Mouse (Mus musculus) macrophage (primary cell): ENCODE measurements around the gene Fbxl8. TPM values are rescaled to one million over a fixed set of nuclear protein-coding genes. Genes with fewer than 3 reads are reported as not detected.

Source experiments
- H3K27ac ChIP-seq: fragments of 350-480 bp; formaldehyde crosslinking; 2 replicates; pipeline ENCODE4 v1.9.0; 2021
- H3K36me3 ChIP-seq: fragments of 350-480 bp; formaldehyde crosslinking; 2 replicates; pipeline ENCODE4 v1.9.0; 2021; ENCODE audit errors: inconsistent target
- H3K4me3 ChIP-seq: fragments of 350-480 bp; formaldehyde crosslinking; 2 replicates; pipeline ENCODE4 v1.9.0; 2021; ENCODE audit errors: inconsistent target
- H3K79me2 ChIP-seq: fragments of 350-480 bp; formaldehyde crosslinking; 2 replicates; pipeline ENCODE4 v1.9.0; 2021; ENCODE audit errors: inconsistent target
- WGBS: methylation state at CpG from one replicate; pipeline ENCODE4 v1.1.7; 2026; ENCODE audit warnings: inconsistent platforms; ENCODE audit not compliant: missing documents; 5-methylcytosine and 5-hydroxymethylcytosine counted together
- polyA plus RNA-seq: library from polyadenylated mRNA; stranded (reverse); fragments of 250-400 nt; gene quantifications from 3 replicates; pipeline ENCODE4 v1.2.4, GENCODE M21; 2018; ENCODE audit warnings: inconsistent platforms

Gene Fbxl8
- polyA plus RNA-seq, 1 experiment from 2014 or later, result 2.1 TPM

DNA sequence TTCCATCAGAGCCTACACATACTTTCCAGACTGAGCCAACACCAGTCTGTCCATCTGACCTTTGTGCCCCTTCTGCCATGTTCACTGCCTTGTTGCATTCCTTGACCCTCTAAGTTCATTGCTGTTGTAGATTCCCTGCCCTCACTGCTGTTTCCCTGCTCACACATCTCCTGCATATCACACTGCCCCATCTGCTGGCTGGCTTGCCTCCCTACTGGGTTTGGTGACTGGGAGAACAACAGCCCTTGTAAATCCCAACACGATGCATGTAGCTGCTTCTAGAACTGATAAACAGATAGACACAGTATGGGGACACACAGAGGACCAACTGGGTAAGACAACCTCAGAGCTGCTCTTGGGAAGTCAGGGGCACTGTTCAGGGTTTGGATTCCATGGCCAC lies 47.3 kb downstream of the Fbxl8 start:
- WGBS, result 90% methylated on average over 1 of the region's 1 CpGs
- no peak overlapping the region for H3K4me3 ChIP-seq
- no peak overlapping the region for H3K27ac ChIP-seq
- H3K79me2 ChIP-seq, result no peaks in the 10 kb centered on the region
- peaks cover 64% of the 10 kb centered on the region for H3K36me3 ChIP-seq

DNA sequence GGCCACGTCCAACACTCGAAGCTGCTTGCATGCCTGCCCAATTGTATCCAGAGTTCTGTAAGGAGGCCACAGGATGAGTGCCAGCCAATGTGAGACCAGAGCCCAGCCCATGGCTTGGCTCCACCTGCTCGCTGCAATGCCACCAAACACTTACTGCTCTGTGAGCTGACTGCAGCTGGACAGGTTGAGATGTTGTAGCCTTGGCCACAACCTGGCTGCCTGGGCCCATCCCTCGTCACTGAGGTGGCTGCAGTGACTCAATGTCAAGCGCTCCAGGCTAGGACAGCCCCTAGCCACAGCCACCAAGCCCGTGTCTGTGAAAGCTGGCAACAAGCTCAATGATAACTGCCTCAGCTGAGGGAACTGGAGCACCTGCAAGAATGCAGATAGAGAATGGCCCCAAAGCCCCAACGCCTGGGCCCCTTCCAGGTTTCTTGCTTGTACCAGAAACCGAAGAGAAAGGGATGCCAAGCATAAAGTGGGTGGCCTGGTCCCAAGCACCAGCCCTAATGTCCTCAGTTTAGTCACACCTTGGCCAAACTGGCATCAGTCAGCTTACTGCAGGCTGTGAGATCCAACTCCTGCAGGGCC lies 48.5 kb downstream of the Fbxl8 start:
- H3K4me3 ChIP-seq, result no peak overlapping the region
- peaks cover 56% of the 10 kb centered on the region for H3K36me3 ChIP-seq
- WGBS, result 93% methylated on average over 8 of the region's 8 CpGs
- no peak overlapping the region for H3K27ac ChIP-seq
- H3K79me2 ChIP-seq, result no peaks in the 10 kb centered on the region

DNA sequence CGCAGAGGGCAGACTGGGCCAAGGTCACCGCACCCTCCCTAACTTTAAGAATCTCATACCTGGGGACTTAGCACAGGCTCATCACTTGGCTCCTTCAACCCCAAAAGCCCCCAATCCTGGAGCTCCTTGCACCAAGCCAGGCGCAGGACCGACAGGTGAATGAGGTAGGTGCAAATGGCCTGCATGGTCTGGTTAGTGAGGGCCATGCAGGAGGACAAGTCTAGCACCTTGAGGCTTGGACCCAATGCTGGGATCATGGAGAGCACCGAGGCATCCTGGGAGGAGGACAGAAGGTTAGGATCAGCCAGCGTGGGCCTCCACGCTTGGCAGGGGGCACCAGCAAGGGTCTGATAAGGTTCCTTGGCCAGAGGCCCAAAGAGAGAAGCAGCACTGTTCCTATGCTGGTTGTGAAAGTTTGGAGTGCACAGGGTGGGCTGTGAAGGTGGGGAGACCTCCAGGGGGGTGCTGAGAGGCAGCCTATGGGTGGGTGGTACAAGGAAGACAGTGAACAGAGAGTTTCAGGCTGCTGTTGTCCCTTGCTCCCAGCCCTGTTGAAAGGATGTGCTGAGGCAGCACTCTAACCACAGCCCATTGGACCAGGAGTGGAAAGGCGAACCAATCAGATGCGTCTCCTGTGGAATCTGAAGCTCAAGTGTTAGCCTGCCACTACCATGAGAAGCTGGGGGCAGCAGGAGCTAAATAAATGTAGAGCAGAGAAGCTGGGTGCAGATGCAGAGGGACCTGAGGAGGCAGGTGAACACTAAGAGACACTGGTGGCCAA lies 49.4 kb downstream of the Fbxl8 start:
- 94% methylated on average over 9 of the region's 9 CpGs for WGBS
- no peak overlapping the region for H3K4me3 ChIP-seq
- peaks cover 48% of the 10 kb centered on the region for H3K36me3 ChIP-seq
- H3K27ac ChIP-seq, result no peak overlapping the region
- no peaks in the 10 kb centered on the region for H3K79me2 ChIP-seq

DNA sequence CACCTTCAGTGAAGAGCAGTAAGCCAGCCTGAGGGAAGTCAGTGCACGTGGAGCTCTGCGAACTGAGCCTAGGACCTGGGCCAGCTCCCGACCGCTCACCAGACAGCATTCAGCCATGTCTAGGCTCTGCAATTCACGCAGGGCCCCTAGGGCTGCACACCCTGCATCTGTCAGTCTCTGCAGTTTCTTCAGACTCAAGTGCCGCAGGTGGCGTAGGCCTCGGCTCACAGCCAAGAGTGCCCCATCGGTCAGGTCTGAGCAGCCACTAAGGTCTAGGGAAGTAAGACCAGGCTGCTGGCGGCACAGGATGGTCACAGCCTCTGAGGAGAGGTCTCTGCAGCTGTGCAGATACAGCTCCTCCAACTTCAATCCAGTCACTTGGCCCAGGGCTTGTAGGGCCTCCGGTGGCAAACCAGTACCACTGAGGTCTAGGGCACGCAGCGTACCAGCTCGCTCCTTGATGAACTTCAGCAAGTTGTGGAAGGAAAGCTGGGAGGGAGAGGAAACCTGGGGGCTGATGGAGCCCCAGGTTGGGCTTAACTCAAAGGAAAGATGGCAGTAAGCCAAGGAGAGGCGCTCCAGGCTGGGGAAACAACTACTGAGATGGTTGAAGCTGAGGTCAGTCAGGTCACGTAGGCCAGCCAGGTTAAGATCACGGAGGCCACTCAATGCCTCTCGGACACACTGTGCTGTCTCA lies 50.8 kb downstream of the Fbxl8 start:
- H3K4me3 ChIP-seq, result no peak overlapping the region
- no peak overlapping the region for H3K27ac ChIP-seq
- no peaks in the 10 kb centered on the region for H3K79me2 ChIP-seq
- 99% methylated on average over 17 of the region's 18 CpGs for WGBS
- H3K36me3 ChIP-seq, result peaks cover 33% of the 10 kb centered on the region

- Histone ChIP-seq H3K4me3 (no peak overlapping the region), H3K36me3 (peaks cover 32% of the 10 kb centered on the region), H3K27ac (no peak overlapping the region), H3K79me2 (no peaks in the 10 kb centered on the region)
- 96% methylated on average over 4 of the region's 4 CpGs for WGBS
Observed at GRCm38 (mm10) chr8:105317941-105318340, 53.5 kb downstream of the Fbxl8 start.

GRCm38 (mm10) chr8:105318662-105319190 lies 54.3 kb downstream of the Fbxl8 start:
- H3K79me2 ChIP-seq, result no peaks in the 10 kb centered on the region
- no peak overlapping the region for H3K27ac ChIP-seq
- WGBS, result 96% methylated on average over 11 of the region's 11 CpGs
- no peak overlapping the region for H3K4me3 ChIP-seq
- peaks cover 27% of the 10 kb centered on the region for H3K36me3 ChIP-seq

Other genes starting within 250 kb of the Fbxl8 start
- not detected in 3 replicates for gene Ces3a, start 216.0 kb upstream of the Fbxl8 start, polyA plus RNA-seq
- gene Ces3b, start 180.9 kb upstream of the Fbxl8 start, polyA plus RNA-seq, result not detected in 3 replicates
- not detected in 3 replicates for gene Ces4a, start 132.8 kb upstream of the Fbxl8 start, polyA plus RNA-seq
- 59.1 to 125 TPM (median 65.1 TPM) in 3 replicates for gene Cbfb, start 94.0 kb upstream of the Fbxl8 start, polyA plus RNA-seq
- 15.2 to 26.7 TPM (median 16.3 TPM) in 3 replicates for gene D230025D16Rik, start 39.5 kb upstream of the Fbxl8 start, polyA plus RNA-seq
- 1.8 to 2.8 TPM (median 2.4 TPM) in 3 replicates for gene B3gnt9, start 9.5 kb upstream of the Fbxl8 start, polyA plus RNA-seq
- gene Tradd, start within 50 bp of the Fbxl8 start, polyA plus RNA-seq, result 8.4 to 20.0 TPM (median 19.9 TPM) in 3 replicates
- 2.9 to 8.0 TPM (median 3.4 TPM) in 3 replicates for gene Hsf4, start 5.2 kb downstream of the Fbxl8 start, polyA plus RNA-seq
- 0.16 to 0.77 TPM (median 0.73 TPM) in 3 replicates for gene Nol3, start 11.5 kb downstream of the Fbxl8 start, polyA plus RNA-seq
- 0.79 to 3.9 TPM (median 1.5 TPM) in 3 replicates for gene 4931428F04Rik, start 25.2 kb downstream of the Fbxl8 start, polyA plus RNA-seq
- 0.19 to 0.32 TPM in 2 of 3 replicates, not detected in the other for gene Exoc3l, start 31.5 kb downstream of the Fbxl8 start, polyA plus RNA-seq
- gene E2f4, start 33.0 kb downstream of the Fbxl8 start, polyA plus RNA-seq, result 30.2 to 47.0 TPM (median 34.1 TPM) in 3 replicates
- gene Elmo3, start 41.0 kb downstream of the Fbxl8 start, polyA plus RNA-seq, result 0.29 to 0.43 TPM (median 0.33 TPM) in 3 replicates
- 0.63 to 1.4 TPM (median 0.77 TPM) in 3 replicates for gene Lrrc29, start 61.6 kb downstream of the Fbxl8 start, polyA plus RNA-seq
- gene Tmem208, start 61.7 kb downstream of the Fbxl8 start, polyA plus RNA-seq, result 19.5 to 78.9 TPM (median 58.8 TPM) in 3 replicates
- gene Fhod1, start 83.3 kb downstream of the Fbxl8 start, polyA plus RNA-seq, result 5.6 to 17.0 TPM (median 9.8 TPM) in 3 replicates
- gene Slc9a5, start 84.2 kb downstream of the Fbxl8 start, polyA plus RNA-seq, result 0.36 to 0.94 TPM (median 0.36 TPM) in 3 replicates
- not detected in 3 replicates for gene Plekhg4, start 108.6 kb downstream of the Fbxl8 start, polyA plus RNA-seq
- not detected in 3 replicates for gene Kctd19, start 148.9 kb downstream of the Fbxl8 start, polyA plus RNA-seq
- gene Lrrc36, start 148.9 kb downstream of the Fbxl8 start, polyA plus RNA-seq, result 0.13 TPM in 1 of 3 replicates, not detected in the others
- gene Tppp3, start 206.9 kb downstream of the Fbxl8 start, polyA plus RNA-seq, result 0.20 to 1.0 TPM (median 0.49 TPM) in 3 replicates
- 6.8 to 10.0 TPM (median 7.3 TPM) in 3 replicates for gene Zdhhc1, start 232.3 kb downstream of the Fbxl8 start, polyA plus RNA-seq